Mouse (Mus musculus): ENCODE results near the gene Caprin1. TPM values are rescaled to one million over a fixed set of nuclear protein-coding genes. Genes with fewer than 3 reads are reported as not detected.

Caprin1 gene
- polyA plus RNA-seq, 1 experiment from 2014 or later = 610 TPM

DNA sequence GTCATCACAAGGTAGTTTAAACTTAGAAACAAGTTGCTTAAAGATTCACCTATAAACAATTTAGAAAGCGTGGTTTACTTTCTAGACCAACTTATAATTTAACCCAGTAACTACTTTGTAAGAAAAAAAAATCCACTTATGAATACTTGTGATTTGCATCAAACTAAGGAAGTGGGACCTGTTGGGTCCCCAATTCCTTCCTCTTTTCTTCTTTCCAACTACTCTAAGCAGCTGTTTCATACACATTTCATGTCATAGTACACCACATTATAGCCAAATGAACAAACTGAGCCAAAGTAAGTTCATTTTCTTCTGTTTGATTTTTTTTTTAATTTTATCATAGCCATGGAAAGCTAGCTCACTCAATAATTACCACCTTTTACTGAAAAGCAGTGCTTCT is 11.7 kb downstream of the Caprin1 start:
- Histone ChIP-seq H3K4me2 (replicated peaks; ENCODE audit: low read depth, low read length) (no peak overlapping the region), H3K4me3 (ENCODE audit: low read depth, low read length) (no peak overlapping the region), H3K27me3 (ENCODE audit: control insufficient read depth, insufficient read depth, low read length) (no peaks in the 10 kb centered on the region), H3K4me1 (replicated peaks; ENCODE audit: control insufficient read depth, insufficient read depth, low read length) (no peaks in the 10 kb centered on the region), H3K36me3 (ENCODE audit: control insufficient read depth, insufficient read depth, low read length) (peaks cover under 1% of the 10 kb centered on the region; the same call in 1 of the 2 replicates), H3K9me3 (ENCODE audit: control insufficient read depth, low read length) (no peaks in the 10 kb centered on the region), H3K27ac (ENCODE audit: low read depth, low read length) (no peak overlapping the region), H3K9ac (ENCODE audit: low read depth, low read length) (no peak overlapping the region)
- DNase-seq (ENCODE audit: low spot score) (no peak), ATAC-seq (ENCODE audit: low FRiP score) (no peak)
- WGBS = 94% methylated on average over 1 of the region's 1 CpGs

GRCm38 (mm10) chr2:103784621-103785020 is 12.8 kb downstream of the Caprin1 start:
- DNase-seq (ENCODE audit: low spot score) = no peak
- no peak for ATAC-seq (ENCODE audit: low FRiP score)
- Histone ChIP-seq H3K4me1 (replicated peaks; ENCODE audit: control insufficient read depth, insufficient read depth, low read length) (no peaks in the 10 kb centered on the region), H3K9me3 (ENCODE audit: control insufficient read depth, low read length) (no peaks in the 10 kb centered on the region), H3K9ac (ENCODE audit: low read depth, low read length) (no peak overlapping the region), H3K27me3 (ENCODE audit: control insufficient read depth, insufficient read depth, low read length) (no peaks in the 10 kb centered on the region), H3K4me2 (replicated peaks; ENCODE audit: low read depth, low read length) (no peak overlapping the region), H3K4me3 (ENCODE audit: low read depth, low read length) (no peak overlapping the region), H3K36me3 (ENCODE audit: control insufficient read depth, insufficient read depth, low read length) (peaks cover 3% of the 10 kb centered on the region; the same call in 1 of the 2 replicates), H3K27ac (ENCODE audit: low read depth, low read length) (no peak overlapping the region)
- WGBS = 92% methylated on average over 4 of the region's 4 CpGs

DNA sequence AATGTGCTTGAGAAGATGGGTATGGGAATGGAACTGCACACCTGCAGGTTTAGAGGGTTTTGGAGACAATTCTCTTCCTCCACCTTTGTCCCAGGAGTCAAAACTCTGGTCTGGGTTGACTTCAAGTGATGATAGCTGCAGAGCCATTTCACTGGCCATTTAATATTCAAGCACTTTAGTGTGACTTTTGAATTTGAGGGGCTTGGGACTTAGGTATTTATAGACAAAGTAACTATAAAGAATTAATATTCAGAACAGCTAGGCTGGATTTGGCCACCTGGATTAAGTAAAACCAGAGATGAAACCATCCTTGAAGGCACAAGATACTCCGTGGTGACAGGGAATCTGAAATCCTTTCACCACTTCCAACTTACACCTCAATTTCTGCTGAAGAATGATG is 35.0 kb downstream of the Caprin1 start:
- Histone ChIP-seq H3K27me3 (ENCODE audit: control insufficient read depth, insufficient read depth, low read length) (no peaks in the 10 kb centered on the region), H3K27ac (ENCODE audit: low read depth, low read length) (no peak overlapping the region), H3K9ac (ENCODE audit: low read depth, low read length) (no peak overlapping the region), H3K4me3 (ENCODE audit: low read depth, low read length) (no peak overlapping the region), H3K4me2 (replicated peaks; ENCODE audit: low read depth, low read length) (no peak overlapping the region), H3K36me3 (ENCODE audit: control insufficient read depth, insufficient read depth, low read length) (peaks cover 4% of the 10 kb centered on the region; the same call in 1 of the 2 replicates), H3K9me3 (ENCODE audit: control insufficient read depth, low read length) (no peaks in the 10 kb centered on the region), H3K4me1 (replicated peaks; ENCODE audit: control insufficient read depth, insufficient read depth, low read length) (no peaks in the 10 kb centered on the region)
- WGBS = 53% methylated on average over 1 of the region's 1 CpGs
- DNase-seq (ENCODE audit: low spot score) (no peak), ATAC-seq (ENCODE audit: low FRiP score) (no peak)

- no peaks in the 10 kb centered on the region for H3K9me3 ChIP-seq (ENCODE audit: control insufficient read depth, low read length)
- ATAC-seq (ENCODE audit: low FRiP score) = no peak
- no peak for DNase-seq (ENCODE audit: low spot score)
- peak overlapping the region; percentile 62; the same call in 1 of the 2 replicates for H3K4me3 ChIP-seq (ENCODE audit: low read depth, low read length)
- H3K36me3 ChIP-seq (ENCODE audit: control insufficient read depth, insufficient read depth, low read length) = peaks cover 4% of the 10 kb centered on the region; the same call in 1 of the 2 replicates
- H3K4me2 ChIP-seq (replicated peaks; ENCODE audit: low read depth, low read length) = peak overlapping the region; percentile 85; the same call in 1 of the 2 replicates
- no peak overlapping the region for H3K9ac ChIP-seq (ENCODE audit: low read depth, low read length)
- WGBS = 44% methylated on average over 4 of the region's 4 CpGs
- H3K27me3 ChIP-seq (ENCODE audit: control insufficient read depth, insufficient read depth, low read length) = no peaks in the 10 kb centered on the region
- no peak overlapping the region for H3K27ac ChIP-seq (ENCODE audit: low read depth, low read length)
- H3K4me1 ChIP-seq (replicated peaks; ENCODE audit: control insufficient read depth, insufficient read depth, low read length) = no peaks in the 10 kb centered on the region
Measured at GRCm38 (mm10) chr2:103761993-103762392, 35.5 kb downstream of the Caprin1 start.

DNA sequence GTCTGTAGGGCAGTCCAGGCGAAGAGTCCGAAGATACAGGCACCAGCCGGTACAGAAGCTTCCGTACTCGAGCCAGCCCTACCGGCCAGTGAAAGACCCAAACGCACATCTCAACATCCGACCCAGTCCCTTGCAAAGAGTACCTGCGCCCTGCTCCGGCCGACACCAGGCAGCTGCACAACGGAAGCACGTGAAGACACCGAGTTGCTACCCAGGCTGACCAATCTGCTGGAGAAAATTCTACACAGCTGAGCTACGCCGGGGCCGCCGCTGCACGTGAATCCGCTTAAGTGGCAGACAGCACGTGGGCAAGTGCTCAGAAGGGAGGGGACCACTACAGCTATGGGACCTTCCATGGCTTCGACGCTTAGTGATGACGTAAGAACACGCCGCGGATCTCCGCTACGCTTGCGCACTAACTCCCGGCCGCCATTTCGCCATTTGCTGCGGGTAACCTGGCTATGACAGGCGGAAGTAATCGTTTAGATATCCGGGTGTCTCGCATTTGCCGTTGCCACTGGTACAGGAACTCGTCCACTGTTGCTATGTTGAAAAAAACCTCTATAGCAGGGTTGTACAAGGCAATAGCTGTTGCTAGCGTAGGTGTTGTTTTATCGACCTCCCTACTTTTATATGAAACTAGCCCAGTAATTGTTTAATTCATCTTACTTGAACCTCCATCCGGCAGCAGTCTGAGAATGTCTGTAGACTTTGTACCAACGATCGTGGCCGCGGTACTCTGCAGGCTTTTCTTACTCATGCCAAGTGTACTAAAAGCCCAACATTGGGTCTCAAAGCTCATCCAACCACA is 36.3 kb downstream of the Caprin1 start, which contains the start of gene Nat10:
Gene Nat10, minus strand, starts transcription at position 365 of the 811 bp plus-strand sequence.
- no peaks in the 10 kb centered on the region for H3K27me3 ChIP-seq (ENCODE audit: control insufficient read depth, insufficient read depth, low read length)
- H3K27ac ChIP-seq (ENCODE audit: low read depth, low read length) = peak within 1 kb of the TSS; percentile 51
- H3K36me3 ChIP-seq (ENCODE audit: control insufficient read depth, insufficient read depth, low read length) = no peaks in the 10 kb centered on the region
- no peaks in the 10 kb centered on the region for H3K4me1 ChIP-seq (replicated peaks; ENCODE audit: control insufficient read depth, insufficient read depth, low read length)
- peak within 1 kb of the TSS; percentile 85 for H3K4me2 ChIP-seq (replicated peaks; ENCODE audit: low read depth, low read length)
- H3K9me3 ChIP-seq (ENCODE audit: control insufficient read depth, low read length) = no peaks in the 10 kb centered on the region
- DNase-seq (ENCODE audit: low spot score) = peak; percentile 99
- under 1% methylated on average over 47 of the region's 47 CpGs for WGBS
- ATAC-seq (ENCODE audit: low FRiP score) = peak; percentile 97
- H3K4me3 ChIP-seq (ENCODE audit: low read depth, low read length) = peak within 1 kb of the TSS; percentile 62
- H3K9ac ChIP-seq (ENCODE audit: low read depth, low read length) = peak within 1 kb of the TSS; percentile 57

DNA sequence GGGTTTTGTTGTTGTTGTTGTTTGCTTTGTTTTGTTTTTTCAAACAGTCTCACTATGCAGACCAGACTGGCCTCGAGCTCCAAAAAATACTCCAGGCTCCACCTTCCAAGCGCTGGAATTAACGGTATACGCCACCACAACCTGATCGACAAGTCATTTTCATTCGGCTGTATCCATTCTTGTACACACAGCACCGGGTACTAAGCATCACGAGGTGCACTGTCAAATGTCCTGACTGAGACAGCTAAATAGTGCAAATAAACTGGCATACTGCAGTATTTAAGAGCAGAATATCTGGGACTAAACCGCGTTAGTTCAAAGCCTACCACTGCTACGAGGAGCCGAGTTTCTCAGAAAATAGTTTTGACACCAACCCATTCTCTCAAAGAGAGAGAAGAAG is 37.0 kb downstream of the Caprin1 start:
- Histone ChIP-seq H3K27me3 (ENCODE audit: control insufficient read depth, insufficient read depth, low read length) (no peaks in the 10 kb centered on the region), H3K4me1 (replicated peaks; ENCODE audit: control insufficient read depth, insufficient read depth, low read length) (no peaks in the 10 kb centered on the region), H3K4me2 (replicated peaks; ENCODE audit: low read depth, low read length) (peak overlapping the region; percentile 85), H3K36me3 (ENCODE audit: control insufficient read depth, insufficient read depth, low read length) (no peaks in the 10 kb centered on the region), H3K4me3 (ENCODE audit: low read depth, low read length) (peak overlapping the region; percentile 62), H3K27ac (ENCODE audit: low read depth, low read length) (peak overlapping the region; percentile 48; the same call in 1 of the 2 replicates), H3K9me3 (ENCODE audit: control insufficient read depth, low read length) (no peaks in the 10 kb centered on the region), H3K9ac (ENCODE audit: low read depth, low read length) (peak overlapping the region; percentile 57)
- WGBS = 1% methylated on average over 12 of the region's 12 CpGs
- DNase-seq (ENCODE audit: low spot score) (peak; percentile 33), ATAC-seq (ENCODE audit: low FRiP score) (no peak; the same call in 1 of the 2 replicates)

GRCm38 (mm10) chr2:103755458-103756085 is 41.9 kb downstream of the Caprin1 start:
- Histone ChIP-seq H3K4me2 (replicated peaks; ENCODE audit: low read depth, low read length) (no peak overlapping the region), H3K36me3 (ENCODE audit: control insufficient read depth, insufficient read depth, low read length) (peaks cover 4% of the 10 kb centered on the region; the same call in 1 of the 2 replicates), H3K4me3 (ENCODE audit: low read depth, low read length) (no peak overlapping the region), H3K4me1 (replicated peaks; ENCODE audit: control insufficient read depth, insufficient read depth, low read length) (no peaks in the 10 kb centered on the region), H3K27ac (ENCODE audit: low read depth, low read length) (no peak overlapping the region), H3K9me3 (ENCODE audit: control insufficient read depth, low read length) (no peaks in the 10 kb centered on the region), H3K9ac (ENCODE audit: low read depth, low read length) (no peak overlapping the region), H3K27me3 (ENCODE audit: control insufficient read depth, insufficient read depth, low read length) (no peaks in the 10 kb centered on the region)
- 91% methylated on average over 9 of the region's 9 CpGs for WGBS
- DNase-seq (ENCODE audit: low spot score) (no peak), ATAC-seq (ENCODE audit: low FRiP score) (no peak)

DNA sequence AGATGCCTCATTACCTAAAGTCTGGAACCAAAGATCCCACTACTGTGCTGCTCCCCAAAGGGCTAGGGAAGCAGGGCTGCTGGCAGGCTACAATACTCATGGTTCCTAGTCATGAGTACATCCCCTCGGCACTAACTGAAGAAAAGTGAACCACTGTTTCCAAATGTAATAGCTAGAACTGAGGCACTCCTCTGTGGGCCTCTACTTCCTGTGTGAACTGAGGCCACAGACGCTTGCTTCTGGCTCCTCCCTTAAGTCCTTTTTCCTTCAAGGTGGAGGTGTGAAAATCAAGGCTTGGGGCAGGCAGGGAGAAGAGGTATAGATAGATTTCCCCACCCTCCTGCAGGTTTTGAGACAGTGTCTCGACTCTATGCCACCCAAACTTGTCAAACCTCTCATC is 42.8 kb downstream of the Caprin1 start:
- peaks cover 4% of the 10 kb centered on the region; the same call in 1 of the 2 replicates for H3K36me3 ChIP-seq (ENCODE audit: control insufficient read depth, insufficient read depth, low read length)
- H3K27ac ChIP-seq (ENCODE audit: low read depth, low read length) = no peak overlapping the region
- no peaks in the 10 kb centered on the region for H3K4me1 ChIP-seq (replicated peaks; ENCODE audit: control insufficient read depth, insufficient read depth, low read length)
- no peak overlapping the region for H3K9ac ChIP-seq (ENCODE audit: low read depth, low read length)
- no peak overlapping the region for H3K4me2 ChIP-seq (replicated peaks; ENCODE audit: low read depth, low read length)
- no peak overlapping the region for H3K4me3 ChIP-seq (ENCODE audit: low read depth, low read length)
- H3K27me3 ChIP-seq (ENCODE audit: control insufficient read depth, insufficient read depth, low read length) = no peaks in the 10 kb centered on the region
- 89% methylated on average over 3 of the region's 3 CpGs for WGBS
- ATAC-seq (ENCODE audit: low FRiP score) (no peak), DNase-seq (ENCODE audit: low spot score) (no peak)
- H3K9me3 ChIP-seq (ENCODE audit: control insufficient read depth, low read length) = no peaks in the 10 kb centered on the region

Data from hindbrain, embryonic 11.5 days (tissue).